Mouse (Mus musculus) brain, adult 2 months (tissue): ENCODE results near the gene Mfsd14a.
"Not testable (repeated sequence)": the region's sequence is repeated elsewhere in the genome, so short reads cannot be mapped to it uniquely, and the experiment has no call there.

Source experiments
- DNase-seq: peaks from one replicate; pipeline ENCODE4 v3.0.0; 2011; ENCODE audit warnings: low read depth, low spot score

Gene Mfsd14a

DNA sequence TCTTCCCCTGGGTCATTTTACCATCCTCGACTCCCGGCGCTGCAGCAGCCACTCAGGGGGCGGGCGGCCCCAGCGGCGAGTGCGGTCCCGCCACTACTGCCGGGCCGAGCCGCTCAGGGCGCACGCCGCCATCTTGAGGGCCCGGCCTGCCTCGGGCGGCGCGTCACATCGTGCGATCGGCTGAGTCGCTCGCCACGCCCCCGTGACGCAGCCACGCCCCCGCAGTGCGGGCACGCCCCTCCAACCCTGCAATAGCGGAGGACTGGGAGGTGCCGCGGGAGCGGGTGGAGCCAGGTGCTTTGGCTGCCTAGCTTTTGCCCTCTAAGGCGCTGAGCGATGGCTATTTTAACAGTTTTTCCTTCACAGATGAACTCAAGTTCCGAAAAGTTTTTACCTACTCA is at the start of gene Mfsd14a:
Mfsd14a (minus strand) TSS at position 215 of the 401 bp plus-strand sequence.
- DNase-seq, result peak; percentile 98

DNA sequence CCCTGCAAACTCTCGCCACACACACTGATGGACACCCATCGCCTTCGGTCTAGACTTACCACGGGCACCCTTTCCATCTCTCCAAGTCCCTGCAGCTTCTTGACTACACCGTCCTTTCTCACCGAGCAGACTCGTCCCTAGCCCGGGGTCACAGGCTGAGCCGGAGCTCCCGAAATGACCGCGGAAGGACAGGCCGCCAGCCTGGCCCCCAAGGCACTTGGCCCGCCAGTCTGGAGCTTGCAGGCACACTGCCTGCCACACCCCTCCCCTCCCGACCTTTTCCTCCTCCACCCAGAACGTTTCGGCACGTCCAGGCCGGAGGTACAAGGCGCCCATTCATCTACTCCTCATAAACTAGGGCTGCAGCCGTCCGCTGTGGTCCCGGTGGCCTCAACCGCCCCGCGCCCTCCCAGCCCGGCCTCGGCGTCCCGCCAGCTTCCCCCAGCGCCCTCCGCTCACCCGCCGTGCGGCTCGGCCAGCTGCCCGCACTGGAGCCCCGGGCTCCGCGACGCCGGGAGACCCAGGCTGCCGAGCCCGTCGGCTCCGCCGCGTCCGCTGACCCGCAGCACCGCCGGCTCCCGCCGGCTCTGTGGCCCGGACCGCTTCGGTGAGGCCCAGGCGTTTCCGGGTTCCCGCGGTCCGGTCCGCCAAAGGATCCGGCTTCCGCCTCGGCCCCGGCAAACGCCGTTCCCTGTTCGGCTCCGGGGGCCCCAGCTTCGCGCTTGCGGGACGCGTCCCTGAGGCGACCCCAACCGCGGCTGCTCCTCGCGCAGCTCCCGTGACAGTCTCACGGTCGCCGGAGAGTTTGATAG is 49.4 kb upstream of the Mfsd14a start:
- DNase-seq, result peak; percentile 87

DNA sequence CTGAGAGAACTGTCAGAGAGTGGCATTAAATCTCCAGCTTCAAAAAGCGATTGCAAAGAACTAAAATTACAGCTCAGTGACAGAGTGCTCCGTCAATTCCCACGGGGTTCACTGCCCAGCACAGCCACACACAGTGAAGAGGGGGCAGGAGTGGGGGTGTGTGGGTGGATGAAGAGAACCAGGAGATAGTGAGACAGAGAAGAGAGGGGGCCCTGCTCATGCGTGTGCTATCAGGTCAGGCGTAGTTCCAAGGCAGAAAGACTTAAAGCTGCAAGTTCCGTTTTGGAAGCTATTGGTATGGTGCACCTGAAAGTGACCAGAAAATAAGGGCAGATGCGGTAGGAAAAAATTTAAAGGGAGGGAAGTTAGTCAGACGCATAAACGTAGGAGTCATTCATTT is 48.5 kb upstream of the Mfsd14a start:
- no peak for DNase-seq

DNA sequence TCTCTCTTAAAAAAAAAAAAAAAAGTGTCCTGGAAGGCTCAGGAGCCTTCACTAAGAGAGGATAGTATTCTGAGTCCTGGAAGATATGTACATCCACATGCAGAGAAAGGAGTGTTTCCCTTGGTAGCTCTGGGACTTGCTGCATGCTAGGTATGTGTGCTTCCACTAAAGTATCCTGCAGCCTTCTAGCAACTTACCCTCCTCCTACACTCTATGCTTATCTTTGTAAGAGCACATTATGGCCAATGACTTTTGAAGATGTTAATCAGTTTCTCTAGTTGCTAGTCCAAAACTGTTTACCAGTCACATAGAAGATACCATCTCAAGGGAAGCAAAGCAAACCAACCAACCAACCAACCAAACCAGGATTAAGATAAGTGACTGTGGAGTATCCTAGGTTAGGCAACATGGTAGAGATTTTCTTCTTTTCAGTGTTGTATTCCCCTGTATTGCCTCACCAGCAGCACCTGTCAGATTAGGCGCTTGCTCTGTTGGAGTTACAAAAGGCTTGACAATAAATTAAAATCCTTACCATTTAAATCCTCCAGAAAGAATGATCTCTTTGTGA is 43.2 kb upstream of the Mfsd14a start:
- DNase-seq, result no peak

DNA sequence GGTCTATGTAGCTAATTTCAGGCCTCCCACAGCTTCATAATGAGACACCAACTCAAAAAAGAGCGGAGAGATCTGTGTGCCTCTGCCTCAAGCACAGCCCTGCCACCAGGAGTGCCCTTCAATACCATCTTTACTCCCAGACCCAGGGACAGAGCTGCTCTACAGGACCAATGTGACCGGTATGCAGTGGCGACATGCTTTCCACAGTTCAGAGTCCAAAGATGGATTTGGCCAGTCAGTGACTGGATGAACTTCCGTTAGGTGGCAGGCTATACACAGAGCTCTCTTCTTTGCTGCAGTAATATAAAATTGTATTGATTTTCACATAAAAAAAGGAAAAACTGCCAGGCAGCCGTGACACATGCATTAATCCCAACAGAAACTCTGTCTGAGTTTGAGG is 41.4 kb upstream of the Mfsd14a start:
- no peak for DNase-seq

DNA sequence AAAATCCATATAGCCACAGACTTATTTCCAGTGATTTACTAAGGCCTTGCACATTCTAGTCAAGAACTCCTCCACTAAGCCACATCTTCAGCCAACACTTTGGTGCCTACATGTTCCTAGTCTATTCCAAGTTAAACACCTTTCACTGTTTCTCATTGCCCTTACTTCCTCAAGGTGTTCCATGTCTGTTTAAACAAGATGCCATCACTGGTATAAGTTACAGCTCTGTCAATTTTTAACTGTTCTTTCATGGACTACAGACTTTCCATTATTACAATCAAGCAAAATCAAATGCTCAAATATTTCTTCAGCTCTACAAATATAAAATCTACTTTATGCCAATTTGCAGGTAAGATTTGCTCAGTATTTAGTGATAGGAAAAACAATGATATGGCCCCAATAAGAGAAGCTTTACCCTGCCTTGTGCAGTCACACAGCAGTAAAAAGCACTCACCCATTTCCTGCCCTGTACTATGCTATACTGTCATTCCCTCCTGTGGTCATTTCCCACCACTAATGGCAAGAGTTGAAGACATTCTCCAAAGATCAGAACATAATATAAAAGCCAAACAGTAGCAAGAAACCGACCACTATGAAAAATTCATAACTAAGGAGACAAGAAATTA is 40.3 kb upstream of the Mfsd14a start:
- no peak for DNase-seq

DNA sequence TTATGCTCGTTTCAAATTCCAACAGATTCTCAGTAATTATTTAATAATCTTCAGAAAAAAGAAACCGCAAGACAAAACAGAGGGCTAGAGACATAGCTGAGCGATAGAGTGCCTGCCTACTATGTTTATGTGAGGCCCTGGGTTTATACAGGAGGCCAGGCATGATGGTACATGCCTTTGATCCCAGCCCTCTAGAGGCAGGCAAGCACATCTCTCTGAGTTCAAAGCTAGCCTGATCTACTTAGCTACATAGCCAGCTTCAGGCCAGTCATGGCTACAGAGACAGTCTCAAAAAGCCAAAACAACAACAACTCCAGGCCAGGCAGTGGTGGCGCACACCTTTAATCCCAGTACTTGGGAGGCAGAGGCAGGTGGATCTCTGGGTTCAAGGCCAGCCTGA is 39.1 kb upstream of the Mfsd14a start:
- DNase-seq, result no peak

DNA sequence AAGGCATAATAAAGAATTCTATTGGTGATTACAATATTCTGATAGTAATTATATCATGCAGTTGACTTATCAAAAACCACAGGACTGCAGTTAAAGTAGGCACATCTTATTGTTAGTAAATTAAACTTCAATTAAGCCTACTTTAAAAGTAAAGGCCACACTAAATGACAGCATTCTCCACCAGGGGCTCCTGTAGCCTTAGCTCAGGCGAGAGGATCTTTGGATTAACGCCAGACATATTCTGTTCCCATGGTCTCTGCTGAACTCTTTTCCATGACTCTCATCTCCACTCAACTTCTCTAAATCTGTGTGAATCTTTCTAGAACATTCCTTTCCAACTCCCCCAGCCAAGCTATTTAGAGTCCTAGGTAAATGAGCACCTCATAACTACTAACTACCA is 36.3 kb upstream of the Mfsd14a start:
- peak; percentile 7 for DNase-seq

DNA sequence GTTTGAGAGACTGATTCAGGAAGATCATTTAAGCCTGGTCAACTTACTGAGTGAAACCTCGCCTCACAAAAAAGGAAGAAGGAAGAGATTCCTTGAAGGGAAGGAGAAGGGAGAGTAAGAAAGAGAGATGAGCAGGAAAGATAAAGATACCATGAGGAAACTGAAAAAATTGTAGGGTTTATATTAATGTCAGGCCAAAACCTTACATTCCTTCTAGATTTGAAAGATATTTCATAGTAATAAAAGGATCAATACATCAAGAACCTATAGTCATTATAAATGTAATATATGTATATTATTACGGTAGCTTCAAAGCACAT is 33.1 kb upstream of the Mfsd14a start:
- DNase-seq, result no peak

DNA sequence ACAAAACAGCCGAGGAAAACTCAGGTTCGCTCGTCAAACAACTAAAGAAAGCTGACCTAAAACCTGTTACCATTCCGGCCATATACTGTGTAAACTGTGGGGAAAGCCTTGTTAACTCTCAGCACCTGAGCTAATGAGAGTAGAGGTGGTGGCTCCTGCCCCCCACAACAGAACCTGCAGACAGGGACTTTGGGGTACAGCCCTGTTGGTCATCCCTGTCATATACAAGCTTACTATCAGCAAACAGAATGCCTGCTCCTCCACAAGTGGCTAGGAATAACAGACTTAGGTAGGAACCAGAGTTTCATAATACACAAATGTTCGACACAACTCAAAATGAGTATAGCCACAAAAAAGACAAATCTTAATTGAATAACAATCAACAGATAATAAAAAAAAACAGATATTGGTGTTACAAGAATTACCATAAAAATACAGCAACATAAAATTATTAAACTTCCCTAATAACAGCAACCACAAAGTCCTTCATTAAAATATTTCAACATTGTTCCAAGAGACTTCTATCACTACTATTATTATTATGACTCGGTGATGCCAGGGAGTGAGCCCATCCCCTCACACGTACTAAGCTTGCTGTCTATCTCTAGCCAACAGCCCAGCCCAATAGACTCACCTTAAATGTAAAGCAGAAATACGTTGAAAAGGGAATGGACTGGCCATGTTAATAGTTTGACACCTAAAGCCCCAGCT is 32.6 kb upstream of the Mfsd14a start:
- no peak for DNase-seq

DNA sequence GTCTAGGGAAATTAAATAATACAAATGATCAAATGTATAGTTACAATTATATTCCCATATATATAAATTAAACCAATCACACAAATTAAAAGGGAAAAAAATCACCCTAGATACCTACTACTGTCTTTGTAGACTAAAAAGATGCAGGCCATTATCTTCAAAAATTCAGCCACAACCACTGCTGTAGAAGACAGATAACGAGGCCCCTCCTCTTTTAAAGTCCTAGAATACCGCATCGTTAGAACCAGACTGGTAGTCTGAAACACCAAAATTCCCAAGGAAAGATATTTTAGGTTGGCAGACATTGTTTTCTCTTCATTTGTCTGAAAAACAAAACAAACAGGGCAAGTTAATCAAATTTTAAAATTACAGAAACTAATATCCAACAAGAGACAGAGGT is 31.8 kb upstream of the Mfsd14a start:
- no peak for DNase-seq

DNA sequence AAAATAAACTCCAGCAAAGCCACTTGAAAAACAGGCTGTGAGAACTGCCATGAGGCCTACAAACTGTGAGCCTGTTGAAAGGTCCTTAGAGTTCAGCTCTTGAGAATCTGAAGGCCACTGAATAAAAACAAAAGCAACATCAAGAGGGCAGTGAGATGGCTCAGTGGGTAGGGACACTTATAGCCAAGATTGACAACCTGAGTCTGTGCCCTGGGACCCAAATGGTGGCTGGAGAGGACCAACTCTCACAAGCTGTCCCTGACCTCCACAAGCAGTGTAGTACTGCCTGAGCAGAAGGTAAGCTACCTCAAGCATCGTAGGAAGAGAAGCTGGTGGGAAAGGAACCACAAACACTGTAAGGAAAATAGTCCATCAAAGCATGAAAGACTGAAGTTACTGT is 18.7 kb upstream of the Mfsd14a start, which contains the start of gene Gm43191:
Gm43191 (minus strand) TSS at position 101 of the 400 bp plus-strand sequence.
- DNase-seq, result no peak

DNA sequence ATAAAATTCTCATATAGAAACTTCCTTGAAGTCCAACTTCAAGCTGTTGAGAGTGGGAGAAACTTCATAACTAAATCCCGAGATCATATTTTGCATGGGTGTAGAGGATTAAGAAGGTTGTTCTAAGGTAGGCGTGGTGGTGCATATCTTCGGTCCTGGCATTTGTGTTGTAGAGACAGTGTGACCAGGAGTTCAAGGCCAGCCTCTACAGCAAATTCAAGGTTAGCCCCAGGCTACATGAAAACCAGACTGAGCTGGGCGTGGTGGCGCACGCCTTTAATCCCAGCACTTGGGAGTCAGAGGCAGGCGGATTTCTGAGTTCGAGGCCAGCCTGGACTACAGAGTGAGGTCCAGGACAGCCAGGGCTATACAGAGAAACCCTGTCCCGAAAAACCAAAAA is 1.8 kb upstream of the Mfsd14a start:
- not testable (repeated sequence) for DNase-seq

DNA sequence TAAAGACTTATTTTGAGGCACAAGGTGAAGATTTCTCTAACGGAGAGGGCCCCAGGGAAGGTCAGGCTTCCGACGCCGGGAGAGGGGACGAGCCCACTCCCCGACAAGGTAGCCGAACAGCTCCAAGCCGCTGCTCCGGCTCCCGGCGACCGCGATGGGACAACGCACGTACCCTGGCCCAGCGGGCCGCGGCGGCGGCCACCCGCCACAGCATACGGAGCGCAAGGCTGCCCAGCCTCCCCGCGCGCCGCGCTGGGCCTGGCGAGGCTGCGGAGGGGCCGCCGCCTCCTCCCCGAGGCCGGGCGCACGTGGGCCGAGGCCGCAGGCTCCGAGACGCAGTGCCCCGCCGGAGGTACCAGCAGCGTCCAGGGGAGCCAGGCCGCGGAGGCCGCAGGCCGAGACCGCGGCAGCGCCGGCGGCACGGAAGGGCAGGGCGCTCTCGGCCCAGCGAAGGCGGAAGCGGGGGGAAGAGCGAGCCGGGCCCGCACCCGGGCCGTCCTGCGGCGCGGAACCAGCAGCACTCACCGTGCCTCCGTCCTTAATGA is 535 bp downstream of the Mfsd14a start:
- DNase-seq, result no peak

DNA sequence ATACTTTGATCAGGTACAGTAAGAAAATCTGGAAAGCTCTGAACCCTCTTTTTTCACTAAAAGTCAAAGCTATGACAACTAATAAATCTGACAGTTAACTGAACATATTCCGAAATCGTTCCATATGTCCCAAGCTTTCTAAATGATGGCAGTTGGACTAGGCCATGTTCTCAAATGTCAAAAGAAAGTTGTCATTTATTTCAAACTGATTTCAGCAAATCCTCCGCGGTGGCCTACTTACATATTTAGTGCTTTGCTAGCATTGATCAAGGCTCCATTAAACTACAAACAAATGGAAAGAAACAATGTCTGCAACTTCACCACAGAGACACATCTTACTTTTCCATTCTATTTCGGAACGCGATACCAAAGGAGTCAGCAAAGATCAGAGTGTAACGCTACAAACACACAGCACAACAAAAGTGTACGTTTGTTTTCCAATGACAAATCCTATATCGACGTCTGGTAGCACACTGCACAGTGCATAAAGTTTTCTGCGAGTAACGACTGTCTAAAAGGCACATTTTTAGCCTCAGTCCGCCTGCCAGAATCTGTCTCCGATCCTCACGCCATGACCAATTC is 1.1 kb downstream of the Mfsd14a start:
- DNase-seq, result peak; percentile 21

DNA sequence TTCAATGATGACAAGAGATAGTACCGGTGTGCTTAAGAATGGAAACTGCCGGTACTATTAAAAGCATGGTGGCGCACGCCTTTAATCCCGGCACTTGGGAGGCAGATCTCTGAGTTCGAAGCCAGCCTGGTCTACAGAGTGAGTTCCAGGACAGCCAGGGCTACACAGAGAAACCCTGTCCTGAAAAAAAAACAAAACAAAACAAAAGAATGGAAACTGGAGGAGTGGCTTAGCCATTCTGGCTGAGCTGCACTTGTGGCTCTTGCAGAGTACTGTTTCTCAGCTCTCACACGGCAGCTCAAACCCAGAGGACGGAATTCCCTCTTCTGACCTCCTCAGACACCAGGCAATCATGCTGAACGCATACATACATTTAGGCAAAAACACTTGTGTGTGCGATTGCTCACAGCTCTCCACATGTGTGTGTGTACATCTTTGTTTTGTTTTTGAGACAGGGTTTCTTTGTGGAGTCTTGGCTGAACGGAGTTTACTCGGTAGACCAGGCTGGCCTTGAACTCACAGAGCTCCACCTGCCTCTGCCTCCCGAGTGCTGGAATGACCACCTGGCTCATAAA is 2.5 kb downstream of the Mfsd14a start:
- DNase-seq, result no peak

DNA sequence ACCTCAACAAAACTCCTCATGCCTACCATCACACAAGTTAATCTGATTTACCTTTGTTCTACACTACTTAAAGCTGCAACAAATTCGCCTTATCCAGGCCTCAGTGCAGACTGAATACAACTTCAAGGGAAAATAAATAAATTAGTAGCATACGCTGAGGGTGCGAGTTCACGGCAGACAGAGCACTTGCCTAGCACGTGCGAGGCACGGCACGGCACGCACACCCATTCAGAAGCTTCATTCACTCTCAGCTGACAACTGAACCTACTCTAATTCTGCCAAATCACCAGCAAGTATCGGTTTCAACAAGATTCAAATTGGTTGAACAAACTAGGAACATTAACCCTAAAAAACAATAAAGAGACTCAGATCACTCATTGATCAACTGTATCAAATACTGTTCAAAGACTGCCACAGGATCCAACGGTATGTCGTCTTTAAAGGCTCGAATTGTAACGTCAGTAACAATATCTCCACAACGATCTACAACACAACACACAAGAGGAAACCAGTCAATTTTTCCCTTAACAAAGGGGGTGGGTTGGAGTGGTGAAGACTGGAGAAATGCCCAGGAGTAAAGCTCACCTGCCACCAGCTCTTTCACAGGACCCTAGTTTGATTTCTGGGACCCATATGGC is 3.4 kb downstream of the Mfsd14a start:
- no peak for DNase-seq

DNA sequence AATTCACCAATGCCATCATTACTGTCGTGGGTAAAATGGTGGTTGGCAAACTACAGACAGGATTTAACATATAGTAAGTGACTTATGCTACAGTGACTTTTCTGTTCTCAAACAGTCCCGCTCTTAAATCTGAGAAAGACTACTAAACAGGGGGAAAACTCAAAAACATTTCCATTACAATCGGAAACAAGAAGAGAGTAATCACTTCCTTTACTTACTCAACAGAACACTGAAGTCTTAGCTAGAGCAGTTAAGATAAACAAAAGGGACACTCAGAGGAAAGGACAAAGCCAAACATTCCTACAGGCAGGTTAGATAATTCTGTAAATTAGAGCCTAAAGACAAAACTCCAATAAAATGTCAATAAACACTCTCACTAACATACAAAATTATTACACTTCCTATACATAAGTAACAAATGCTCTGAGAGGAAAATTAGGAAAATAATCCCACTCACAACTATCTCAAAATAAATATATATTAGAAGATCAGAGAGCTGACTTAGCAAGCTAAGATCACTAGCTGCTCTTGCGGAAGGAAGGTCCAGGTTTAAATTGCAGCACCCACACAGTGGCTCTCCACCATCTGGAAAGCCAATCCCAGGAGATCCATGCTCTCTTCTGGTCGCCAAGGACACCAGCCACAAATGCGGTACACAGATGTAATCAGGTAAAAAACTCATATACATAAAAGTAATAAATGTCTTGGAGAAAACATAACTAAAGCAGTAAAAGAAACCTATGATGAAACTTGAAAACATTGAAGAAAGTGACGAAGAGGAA is 6.1 kb downstream of the Mfsd14a start:
- no peak for DNase-seq

DNA sequence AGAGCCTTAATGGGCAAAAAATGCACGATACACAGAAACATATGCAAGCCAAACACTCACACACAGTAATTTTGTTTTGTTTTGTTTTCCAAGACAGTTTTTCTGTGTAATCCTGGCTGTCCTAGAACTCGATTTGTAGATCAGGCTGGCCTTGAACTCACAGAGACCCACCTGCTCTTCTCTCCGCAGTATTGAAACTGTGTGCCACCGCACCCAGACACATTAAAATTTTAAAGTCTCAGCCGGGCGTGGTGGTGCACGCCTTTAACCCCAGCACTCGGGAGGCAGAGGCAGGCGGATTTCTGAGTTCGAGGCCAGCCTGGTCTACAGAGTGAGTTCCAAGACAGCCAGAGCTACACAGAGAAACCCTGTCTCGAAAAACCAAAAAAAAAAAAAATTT is 8.4 kb downstream of the Mfsd14a start:
- DNase-seq, result not testable (repeated sequence)

DNA sequence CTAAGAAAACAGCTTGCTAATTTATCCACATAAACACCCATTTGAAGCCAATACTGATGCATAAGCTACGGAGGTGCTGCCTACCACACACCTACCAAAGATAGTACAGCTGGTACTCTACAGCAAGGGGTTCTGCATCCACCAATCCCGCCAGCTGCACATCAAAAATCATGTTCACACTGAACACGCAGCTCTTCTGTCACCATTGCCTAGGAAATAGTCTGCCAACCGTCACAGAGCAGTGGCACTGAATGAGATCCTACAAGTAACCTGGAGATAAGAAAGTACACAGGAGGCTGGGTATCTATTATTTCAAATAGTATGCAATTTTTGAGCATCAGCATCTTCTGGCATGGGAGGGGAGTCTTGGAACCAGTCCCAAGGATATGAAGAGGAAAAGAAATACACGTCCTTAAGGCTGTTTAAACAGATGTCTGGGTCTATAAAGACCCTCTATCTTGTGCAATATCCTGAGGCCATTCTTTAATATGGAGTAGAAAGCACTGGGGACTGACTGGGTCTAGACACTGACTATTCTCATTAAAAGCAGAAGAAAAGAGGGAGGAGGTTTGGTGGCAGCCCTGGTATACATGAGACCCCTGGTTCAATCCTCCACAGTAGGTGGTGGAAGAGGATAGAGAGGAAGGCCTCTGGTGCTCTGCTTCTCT is 9.1 kb downstream of the Mfsd14a start:
- DNase-seq, result peak; percentile 37
